Mouse (Mus musculus): ENCODE results near the gene 4933427D14Rik. TPM values are rescaled to one million over a fixed set of nuclear protein-coding genes. Genes with fewer than 3 reads are reported as not detected.

Gene 4933427D14Rik
- total and polyA plus RNA-seq, 3 experiments = 14.5 to 19.6 TPM; not detected in 1

DNA sequence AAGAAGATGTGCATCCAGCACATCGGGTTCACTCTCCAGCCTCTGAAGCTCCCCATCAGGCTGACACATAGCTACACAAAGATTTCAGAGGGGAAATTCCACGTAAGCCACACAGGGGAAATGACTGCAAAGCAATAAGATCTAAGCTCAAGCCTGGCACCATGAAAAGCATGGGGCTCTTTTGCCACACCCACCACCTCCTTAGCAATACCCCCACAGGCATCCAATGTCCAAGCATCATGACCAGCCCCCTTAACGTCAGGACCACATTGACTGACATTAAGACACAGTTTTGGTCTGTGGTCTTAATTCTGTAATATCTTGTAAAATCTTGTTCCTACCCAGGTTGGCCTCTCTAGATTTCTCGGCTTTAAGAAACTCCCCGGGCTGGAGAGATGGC lies 26.7 kb downstream of the 4933427D14Rik start:
- Histone ChIP-seq H3K9ac (ENCODE audit: control insufficient read depth, low read depth, low read length, poor library complexity, severe bottlenecking) (no peak overlapping the region), H3K36me3 (ENCODE audit: control insufficient read depth in 1 of 2, insufficient read depth in 2 of 2, low read length in 2 of 2) (peaks cover 0 to 20% of the 10 kb centered on the region in 2 experiments; a peak in 2 of 4 replicates), H3K27ac (ENCODE audit: control insufficient read depth, low read depth, low read length) (no peak overlapping the region), H3K79me2 (ENCODE audit: control insufficient read depth, insufficient read depth, low read length, poor library complexity) (0 out of 2 replicates have a peak, but pooled peaks cover 1% of the 10 kb centered on the region), H3K27me3 (ENCODE audit: control insufficient read depth in 1 of 2, insufficient read depth in 2 of 2, low read length in 2 of 2) (no peaks in the 10 kb centered on the region), H3K4me3 (ENCODE audit: control insufficient read depth in 1 of 2, insufficient read depth in 1 of 2, low read depth in 2 of 2, low read length in 2 of 2) (no peak overlapping the region), H3K4me1 (ENCODE audit: control insufficient read depth in 1 of 2, insufficient read depth in 2 of 2, low read length in 2 of 2) (no peaks in the 10 kb centered on the region), H3K9me3 (replicated peaks; ENCODE audit: insufficient read depth, low read length) (no peaks in the 10 kb centered on the region)
- no peak for DNase-seq (ENCODE audit: low read depth, low spot score)
- no peak for TF ChIP-seq SIN3A (IDR thresholded peaks at IDR 0.05; ENCODE audit: low read length)
- no peak for TF ChIP-seq CHD2 (IDR thresholded peaks at IDR 0.05; ENCODE audit: low read length)
- TF ChIP-seq HCFC1 (IDR thresholded peaks at IDR 0.05; ENCODE audit: low read depth, low read length) = no peak
- no peak for TF ChIP-seq SMC3 (IDR thresholded peaks at IDR 0.05; ENCODE audit: low read depth, low read length)
- no peak for TF ChIP-seq NELFE (IDR thresholded peaks at IDR 0.05; ENCODE audit: low read depth, low read length)
- no peak for TF ChIP-seq USF2 (IDR thresholded peaks at IDR 0.05; ENCODE audit: borderline replicate concordance in 1 of 2, insufficient read depth in 1 of 2, low read depth in 1 of 2, low read length in 2 of 2)
- no peak for TF ChIP-seq POLR2A (IDR thresholded peaks at IDR 0.05; ENCODE audit: control insufficient read depth in 1 of 2, insufficient read depth in 1 of 2, low read depth in 1 of 2, low read length in 2 of 2, poor library complexity in 1 of 2)
- TF ChIP-seq ETS1 (IDR thresholded peaks at IDR 0.05; ENCODE audit: low read depth, low read length) = no peak
- no peak for TF ChIP-seq ZKSCAN1 (IDR thresholded peaks at IDR 0.05; ENCODE audit: low read depth, low read length)
- no peak for TF ChIP-seq JUND (IDR thresholded peaks at IDR 0.05; ENCODE audit: low read depth, low read length)
- no peak for TF ChIP-seq ELF1 (IDR thresholded peaks at IDR 0.05; ENCODE audit: low read depth, low read length)
- TF ChIP-seq RAD21 (IDR thresholded peaks at IDR 0.05; ENCODE audit: low read depth, low read length) = no peak
- no peak for TF ChIP-seq UBTF (IDR thresholded peaks at IDR 0.05; ENCODE audit: borderline replicate concordance, insufficient read depth, low read depth, low read length)
- TF ChIP-seq BHLHE40 (IDR thresholded peaks at IDR 0.05; ENCODE audit: borderline replicate concordance, low read depth, low read length) = no peak
- TF ChIP-seq CTCF (IDR thresholded peaks at IDR 0.05 in 2 of 3, conservative IDR thresholded peaks at IDR 0.05 in 1 of 3; ENCODE audit: control insufficient read depth in 1 of 3, insufficient read depth in 1 of 3, low read depth in 2 of 3, low read length in 3 of 3, poor library complexity in 1 of 3, severe bottlenecking in 1 of 3) = no peak
- TF ChIP-seq E2F4 (IDR thresholded peaks at IDR 0.05; ENCODE audit: borderline replicate concordance, low read depth, low read length) = no peak
- TF ChIP-seq TBP (IDR thresholded peaks at IDR 0.05; ENCODE audit: low read depth, low read length) = no peak

DNA sequence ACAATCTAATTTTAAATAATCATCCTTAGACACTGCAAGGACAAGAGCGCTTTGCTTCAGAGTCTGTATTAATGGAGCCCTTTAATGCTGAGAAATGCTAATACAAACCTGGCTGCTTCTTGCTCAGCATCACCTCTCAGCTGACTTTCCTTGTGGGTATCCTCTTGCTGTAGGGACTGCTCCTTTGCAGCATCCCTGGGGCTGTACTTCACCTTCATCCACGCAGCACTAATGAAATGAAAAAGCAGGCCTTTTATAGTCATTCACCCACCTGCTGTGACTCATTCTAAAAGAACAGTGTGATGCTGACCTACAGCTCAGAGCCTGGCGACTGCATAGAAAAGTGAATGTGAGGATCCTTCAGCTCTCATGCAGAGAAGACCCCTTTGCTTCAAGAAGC lies 30.7 kb downstream of the 4933427D14Rik start:
- H3K4me3 ChIP-seq (ENCODE audit: control insufficient read depth in 1 of 2, insufficient read depth in 1 of 2, low read depth in 2 of 2, low read length in 2 of 2) = no peak overlapping the region
- TF ChIP-seq GATA1 (IDR thresholded peaks at IDR 0.05; ENCODE audit: low read depth, low read length) = no peak
- no peak for TF ChIP-seq MAFK (IDR thresholded peaks at IDR 0.05; ENCODE audit: borderline replicate concordance, low read depth, low read length)
- TF ChIP-seq USF1 (IDR thresholded peaks at IDR 0.05; ENCODE audit: low read depth, low read length) = no peak
- TF ChIP-seq TCF12 (IDR thresholded peaks at IDR 0.05; ENCODE audit: low read depth, low read length) = no peak
- TF ChIP-seq POLR2AphosphoS5 (IDR thresholded peaks at IDR 0.05; ENCODE audit: borderline replicate concordance, low read depth, low read length) = no peak
- no peak for TF ChIP-seq ZMIZ1 (IDR thresholded peaks at IDR 0.05; ENCODE audit: low read depth, low read length)
- TF ChIP-seq RAD21 (IDR thresholded peaks at IDR 0.05; ENCODE audit: low read depth, low read length) = no peak
- no peak for TF ChIP-seq NRF1 (IDR thresholded peaks at IDR 0.05; ENCODE audit: insufficient read depth, low read depth, low read length, poor library complexity, severe bottlenecking)
- TF ChIP-seq MXI1 (IDR thresholded peaks at IDR 0.05; ENCODE audit: low read depth, low read length) = no peak
- TF ChIP-seq NELFE (IDR thresholded peaks at IDR 0.05; ENCODE audit: low read depth, low read length) = no peak
- no peak for TF ChIP-seq EP300 (IDR thresholded peaks at IDR 0.05; ENCODE audit: low read depth in 1 of 2, low read length in 2 of 2)
- TF ChIP-seq BHLHE40 (IDR thresholded peaks at IDR 0.05; ENCODE audit: borderline replicate concordance, low read depth, low read length) = no peak
- TF ChIP-seq TBP (IDR thresholded peaks at IDR 0.05; ENCODE audit: low read depth, low read length) = no peak
- TF ChIP-seq TAL1 (IDR thresholded peaks at IDR 0.05; ENCODE audit: low read length) = no peak
- TF ChIP-seq POLR2AphosphoS2 (IDR thresholded peaks at IDR 0.05; ENCODE audit: low read length) = no peak
- H3K9me3 ChIP-seq (replicated peaks; ENCODE audit: insufficient read depth, low read length) = no peaks in the 10 kb centered on the region
- no peaks in the 10 kb centered on the region for H3K4me1 ChIP-seq (ENCODE audit: control insufficient read depth in 1 of 2, insufficient read depth in 2 of 2, low read length in 2 of 2)
- H3K27me3 ChIP-seq (ENCODE audit: control insufficient read depth in 1 of 2, insufficient read depth in 2 of 2, low read length in 2 of 2) = no peaks in the 10 kb centered on the region
- H3K36me3 ChIP-seq (ENCODE audit: control insufficient read depth in 1 of 2, insufficient read depth in 2 of 2, low read length in 2 of 2) = peaks cover 0 to 20% of the 10 kb centered on the region in 2 experiments; a peak in 2 of 4 replicates
- H3K9ac ChIP-seq (ENCODE audit: control insufficient read depth, low read depth, low read length, poor library complexity, severe bottlenecking) = no peak overlapping the region
- H3K27ac ChIP-seq (ENCODE audit: control insufficient read depth, low read depth, low read length) = no peak overlapping the region
- DNase-seq (ENCODE audit: low read depth, low spot score) = no peak
- H3K79me2 ChIP-seq (ENCODE audit: control insufficient read depth, insufficient read depth, low read length, poor library complexity) = no peaks in the 10 kb centered on the region

Measured in MEL (cell line).